ENCODE assay signal across 21 mouse cellular contexts in genomic region chr10:117173111-117173510, GRCm38 (mm10). TPM values are rescaled to one million over a fixed set of nuclear protein-coding genes. Genes with fewer than 3 reads are reported as not detected.
DNase-seq lines count a peak whose midpoint lies in the region; ATAC-seq and TF ChIP-seq lines count a peak whose summit lies in the region.
"Had no signal": no experiment of that assay in that cellular context is flagged by ENCODE, and none has a peak within 500 bp of the region (broad histone marks: within the 10 kb centered on the region; RNA-seq: fewer than 3 reads in every experiment).

No protein-coding gene starts in this region.

- peak overlapping the region; percentile 35; the same call in 1 of the 2 replicates for H3K27ac ChIP-seq in embryonic fibroblast, embryonic 13.5 days (ENCODE audit: insufficient read depth, low read length)
- H3K27ac ChIP-seq in stomach, embryonic 14.5 days (ENCODE audit: low read length) = no peak overlapping the region
- H3K27ac ChIP-seq: embryonic facial prominence, embryonic 10.5 days; embryonic facial prominence, embryonic 12.5 days; forebrain, embryonic 13.5 days; forebrain, embryonic 15.5 days had no signal

- DNase-seq in kidney, postnatal 14 days = no peak
- DNase-seq in urinary bladder, postnatal 14 days (ENCODE audit: low spot score) = no peak
- DNase-seq: adrenal gland, adult 8-10 months; adrenal gland, postnatal 14 days; adrenal gland, postnatal 36 days; cerebellum, adult 11-12 months; cerebellum, adult 2 months; cerebellum, adult 9-10 months; cerebellum, postnatal 10 days; cerebellum, postnatal 25 days; forebrain, postnatal 0 days had no signal

- H3K9me3 ChIP-seq in stomach, embryonic 14.5 days (ENCODE audit: control insufficient read depth, low read depth, low read length) = no peaks in the 10 kb centered on the region
- H3K9me3 ChIP-seq: embryonic facial prominence, embryonic 10.5 days; embryonic facial prominence, embryonic 12.5 days; forebrain, embryonic 13.5 days; forebrain, embryonic 15.5 days; G1E had no signal

- H3K4me3 ChIP-seq in embryonic fibroblast, embryonic 13.5 days (ENCODE audit: insufficient read depth, low read length) = no peak overlapping the region
- H3K4me3 ChIP-seq in stomach, embryonic 14.5 days (ENCODE audit: low read depth, low read length) = no peak overlapping the region
- H3K4me3 ChIP-seq: embryonic facial prominence, embryonic 10.5 days; embryonic facial prominence, embryonic 12.5 days; forebrain, embryonic 13.5 days; forebrain, embryonic 15.5 days had no signal

- no peak overlapping the region for H3K4me2 ChIP-seq in stomach, embryonic 14.5 days (replicated peaks; ENCODE audit: low read depth, low read length)
- H3K4me2 ChIP-seq: embryonic facial prominence, embryonic 12.5 days; forebrain, embryonic 13.5 days; forebrain, embryonic 15.5 days had no signal

- no peaks in the 10 kb centered on the region for H3K27me3 ChIP-seq in stomach, embryonic 14.5 days (ENCODE audit: control insufficient read depth, insufficient read depth, low read length)
- H3K27me3 ChIP-seq: embryonic facial prominence, embryonic 12.5 days; forebrain, embryonic 13.5 days; forebrain, embryonic 15.5 days; Patski had no signal

- no peak for TF ChIP-seq POLR2A in embryonic fibroblast, embryonic 13.5 days (IDR thresholded peaks at IDR 0.05; ENCODE audit: low read depth, low read length)

- 0 out of 2 replicates have a peak, but pooled peaks have one; percentile 65 for ATAC-seq in stomach, embryonic 14.5 days (ENCODE audit: insufficient number of reproducible peaks, insufficient read depth, low FRiP score, low read depth)
- ATAC-seq in erythroblast, adult 5-6 weeks (replicated peaks; ENCODE audit: low FRiP score, poor library complexity, severe bottlenecking) = no peak
- ATAC-seq: activated CD4-positive, CD25-positive, alpha-beta regulatory T cell, adult 4 months; forebrain, embryonic 13.5 days; forebrain, embryonic 15.5 days; forebrain, postnatal 0 days; Patski had no signal

- H3K9ac ChIP-seq in stomach, embryonic 14.5 days (replicated peaks; ENCODE audit: low read depth, low read length) = no peak overlapping the region
- H3K9ac ChIP-seq: embryonic facial prominence, embryonic 12.5 days; forebrain, embryonic 13.5 days; forebrain, embryonic 15.5 days; forebrain, postnatal 0 days had no signal

- peaks cover 9% of the 10 kb centered on the region for H3K4me1 ChIP-seq in embryonic fibroblast, embryonic 13.5 days (ENCODE audit: control insufficient read depth, insufficient read depth, low read length)
- H3K4me1 ChIP-seq in stomach, embryonic 14.5 days (ENCODE audit: control insufficient read depth, insufficient read depth, low read length) = no peaks in the 10 kb centered on the region
- H3K4me1 ChIP-seq: forebrain, embryonic 15.5 days had no signal

- WGBS in stomach, embryonic 14.5 days = 94% methylated on average over 1 of the region's 1 CpGs

- H3K36me3 ChIP-seq in stomach, embryonic 14.5 days (ENCODE audit: control insufficient read depth, insufficient read depth, low read length) = no peaks in the 10 kb centered on the region
- H3K36me3 ChIP-seq: embryonic facial prominence, embryonic 10.5 days; embryonic facial prominence, embryonic 12.5 days; forebrain, embryonic 15.5 days; G1E had no signal

- TF ChIP-seq CTCF in embryonic fibroblast, embryonic 13.5 days (IDR thresholded peaks at IDR 0.05; ENCODE audit: borderline replicate concordance, insufficient read depth, low read length) = no peak

RNA-seq across cellular contexts. Expression of gene Frs2, which starts 24.8 kb away (rescaled TPM):
- polyA plus RNA-seq in embryonic fibroblast, embryonic 13.5 days (2011; ENCODE audit: insufficient read length, low read depth, missing spikeins) = 54.8 and 61.5 TPM in 2 replicates
- polyA plus RNA-seq in stomach, embryonic 14.5 days (2014; fragmentation: Nextera tagmentation; extraction: Ambion mirVana) = 37.4 and 40.3 TPM in 2 replicates
- 23.4 and 34.3 TPM in 2 replicates for total RNA-seq in erythroblast, adult 5-6 weeks (2015; ENCODE audit: low replicate concordance)
- total RNA-seq in erythroblast, adult 5-6 weeks (2017; ENCODE audit: low replicate concordance) = 24.2 and 34.2 TPM in 2 replicates

RNA-seq across cellular contexts. Expression of gene Yeats4, which starts 51.2 kb away (rescaled TPM):
- 37.9 and 44.6 TPM in 2 replicates for polyA plus RNA-seq in embryonic fibroblast, embryonic 13.5 days (2011; ENCODE audit: insufficient read length, low read depth, missing spikeins)
- 75.8 and 81.6 TPM in 2 replicates for polyA plus RNA-seq in stomach, embryonic 14.5 days (2014; fragmentation: Nextera tagmentation; extraction: Ambion mirVana)
- total RNA-seq in erythroblast, adult 5-6 weeks (2015; ENCODE audit: low replicate concordance) = 25.9 and 28.6 TPM in 2 replicates
- 25.0 and 51.6 TPM in 2 replicates for total RNA-seq in erythroblast, adult 5-6 weeks (2017; ENCODE audit: low replicate concordance)
